Mouse (Mus musculus) adrenal gland, adult (tissue): Measurements from ENCODE around the gene Sec61a1.

Source experiments
- DNase-seq, 2 experiments: peaks; one replicate each; pipeline ENCODE4 v3.0.0; 2022 to 2023; ENCODE audit warnings: low spot score in 1 of 2; ENCODE audit not compliant: inconsistent age in 2 of 2

Gene Sec61a1

GRCm38 (mm10) chr6:88518404-88519263 is at the start of gene Sec61a1:
Gene Sec61a1 (minus strand): TSS chr6:88518905.
- peak; percentile 97 to 98 for DNase-seq

- DNase-seq, result no peak
Measured at GRCm38 (mm10) chr6:88566676-88567075, 48.0 kb upstream of the Sec61a1 start.

GRCm38 (mm10) chr6:88565033-88565432 is 46.3 kb upstream of the Sec61a1 start:
- peak in 1 of 2 experiments; percentile 65 for DNase-seq

GRCm38 (mm10) chr6:88560156-88560555 is 41.5 kb upstream of the Sec61a1 start:
- no peak for DNase-seq

- DNase-seq, result no peak
Measured at GRCm38 (mm10) chr6:88559688-88560087, 41.0 kb upstream of the Sec61a1 start.

GRCm38 (mm10) chr6:88558076-88558475 is 39.4 kb upstream of the Sec61a1 start:
- DNase-seq, result peak; percentile 40 to 71

GRCm38 (mm10) chr6:88557548-88557947 is 38.8 kb upstream of the Sec61a1 start:
- DNase-seq, result no peak

- no peak for DNase-seq
Measured at GRCm38 (mm10) chr6:88549916-88550315, 31.2 kb upstream of the Sec61a1 start.

- DNase-seq, result peak; percentile 42 to 84
Measured at GRCm38 (mm10) chr6:88549137-88549814, 30.6 kb upstream of the Sec61a1 start.

GRCm38 (mm10) chr6:88548405-88549049 is 29.8 kb upstream of the Sec61a1 start:
- no peak for DNase-seq

- DNase-seq, result no peak
Measured at GRCm38 (mm10) chr6:88545397-88545790, 26.7 kb upstream of the Sec61a1 start.

GRCm38 (mm10) chr6:88544644-88545396 is 26.1 kb upstream of the Sec61a1 start:
- no peak for DNase-seq

GRCm38 (mm10) chr6:88544241-88544640 is 25.5 kb upstream of the Sec61a1 start:
- no peak for DNase-seq

GRCm38 (mm10) chr6:88540093-88540755 is 21.5 kb upstream of the Sec61a1 start:
- DNase-seq, result peak in 1 of 2 experiments; percentile 75

GRCm38 (mm10) chr6:88530306-88530705 is 11.6 kb upstream of the Sec61a1 start:
- peak; percentile 79 to 87 for DNase-seq

- no peak for DNase-seq
Measured at GRCm38 (mm10) chr6:88524056-88524455, 5.4 kb upstream of the Sec61a1 start.

GRCm38 (mm10) chr6:88523451-88523850 is 4.7 kb upstream of the Sec61a1 start:
- no peak for DNase-seq

GRCm38 (mm10) chr6:88523043-88523442 is 4.3 kb upstream of the Sec61a1 start:
- no peak for DNase-seq

GRCm38 (mm10) chr6:88522606-88523005 is 3.9 kb upstream of the Sec61a1 start:
- DNase-seq, result no peak

- no peak for DNase-seq
Measured at GRCm38 (mm10) chr6:88521821-88522220, 3.1 kb upstream of the Sec61a1 start.
